In genomic region chr6:115471956-115472355, GRCm38 (mm10) we compare ENCODE assay signal across 19 mouse cellular contexts.
DNase-seq lines count a peak whose midpoint lies in the region; ATAC-seq and TF ChIP-seq lines count a peak whose summit lies in the region.
"Had no signal": no experiment of that assay in that cellular context is flagged by ENCODE, and none has a peak within 500 bp of the region (broad histone marks: within the 10 kb centered on the region; RNA-seq: fewer than 3 reads in every experiment).

No protein-coding gene starts in this region.

- no peaks in the 10 kb centered on the region for H3K27me3 ChIP-seq in kidney, postnatal 0 days (ENCODE audit: insufficient read depth, low read length)
- no peaks in the 10 kb centered on the region for H3K27me3 ChIP-seq in lung, embryonic 14.5 days (ENCODE audit: insufficient read depth, low read length)
- H3K27me3 ChIP-seq: forebrain, embryonic 13.5 days; hindbrain, embryonic 13.5 days had no signal

- no peak for TF ChIP-seq POLR2A in lung, adult 2 months (IDR thresholded peaks at IDR 0.05; ENCODE audit: borderline replicate concordance, extremely low read depth, low read depth, low read length)
- TF ChIP-seq POLR2A in brain, embryonic 14.5 days (IDR thresholded peaks at IDR 0.05; ENCODE audit: borderline replicate concordance, extremely low read depth, insufficient read depth, insufficient read length, poor library complexity, severe bottlenecking), result no peak

- no peak overlapping the region for H3K4me3 ChIP-seq in kidney, postnatal 0 days (replicated peaks; ENCODE audit: low read depth, low read length)
- no peak overlapping the region for H3K4me3 ChIP-seq in lung, embryonic 14.5 days (ENCODE audit: low read depth, low read length)
- H3K4me3 ChIP-seq in lung, adult 2 months (replicated peaks; ENCODE audit: extremely low read depth, low read depth, low read length), result no peak overlapping the region
- H3K4me3 ChIP-seq: forebrain, embryonic 10.5 days; forebrain, embryonic 13.5 days; gastrocnemius, adult 2 months; hindbrain, embryonic 13.5 days had no signal

- H3K36me3 ChIP-seq in kidney, postnatal 0 days (ENCODE audit: insufficient read depth, low read length), result no peaks in the 10 kb centered on the region
- H3K36me3 ChIP-seq in lung, embryonic 14.5 days (ENCODE audit: insufficient read depth), result no peaks in the 10 kb centered on the region
- H3K36me3 ChIP-seq: forebrain, embryonic 10.5 days; hindbrain, embryonic 13.5 days had no signal

- DNase-seq in kidney, postnatal 0 days (ENCODE audit: low spot score), result peak; percentile 35
- no peak for DNase-seq in kidney, adult 8-10 months
- peak; percentile 52 for DNase-seq in lung, embryonic 14.5 days
- DNase-seq in lung, adult 2 months, result no peak
- DNase-seq in brain, embryonic 14.5 days (ENCODE audit: low read depth), result peak; percentile 27
- no peak for DNase-seq in right cerebral cortex, postnatal 10 days (ENCODE audit: low spot score in 2 of 2)
- DNase-seq: adrenal gland, adult 2 months; adrenal gland, postnatal 14 days; cerebellum, adult 18-20 months; cerebellum, adult 9-10 months; cerebellum, postnatal 14 days; gastrocnemius, adult 2 months; gastrocnemius, postnatal 14 days had no signal

- no peak overlapping the region for H3K27ac ChIP-seq in kidney, postnatal 0 days
- H3K27ac ChIP-seq in lung, embryonic 14.5 days (ENCODE audit: low read depth), result no peak overlapping the region
- H3K27ac ChIP-seq: forebrain, embryonic 10.5 days; forebrain, embryonic 13.5 days; gastrocnemius, adult 2 months; hindbrain, embryonic 13.5 days had no signal

- H3K4me1 ChIP-seq in kidney, postnatal 0 days (replicated peaks; ENCODE audit: insufficient read depth, low read length), result no peaks in the 10 kb centered on the region; the same call in 1 of the 2 replicates
- H3K4me1 ChIP-seq in lung, embryonic 14.5 days (ENCODE audit: insufficient read depth), result no peaks in the 10 kb centered on the region; the same call in 1 of the 2 replicates
- peaks cover 5% of the 10 kb centered on the region for H3K4me1 ChIP-seq in lung, adult 2 months (ENCODE audit: control insufficient read depth, insufficient read depth, low read length)
- H3K4me1 ChIP-seq: hindbrain, embryonic 13.5 days had no signal

- no peak overlapping the region for H3K9ac ChIP-seq in kidney, postnatal 0 days (ENCODE audit: low read depth, low read length)
- H3K9ac ChIP-seq in lung, embryonic 14.5 days, result no peak overlapping the region
- H3K9ac ChIP-seq: forebrain, embryonic 13.5 days; hindbrain, embryonic 13.5 days had no signal

- no peak for ATAC-seq in kidney, postnatal 0 days (replicated peaks; ENCODE audit: low FRiP score, low read depth)
- no peak for ATAC-seq in lung, embryonic 14.5 days (ENCODE audit: insufficient read depth)
- ATAC-seq: CD4-positive, CD25-positive, alpha-beta regulatory T cell, adult 4 months; forebrain, embryonic 13.5 days; hindbrain, embryonic 16.5 days had no signal

- no peaks in the 10 kb centered on the region for H3K9me3 ChIP-seq in kidney, postnatal 0 days (replicated peaks; ENCODE audit: low read length)
- H3K9me3 ChIP-seq in lung, embryonic 14.5 days (ENCODE audit: low read depth, low read length), result no peaks in the 10 kb centered on the region
- H3K9me3 ChIP-seq: forebrain, embryonic 10.5 days; forebrain, embryonic 13.5 days; hindbrain, embryonic 13.5 days had no signal

- TF ChIP-seq CTCF in kidney, postnatal 0 days (IDR thresholded peaks at IDR 0.05; ENCODE audit: low read depth), result no peak
- TF ChIP-seq CTCF in lung, embryonic 14.5 days (IDR thresholded peaks at IDR 0.05; ENCODE audit: low read depth), result no peak
- TF ChIP-seq CTCF in lung, adult 2 months (IDR thresholded peaks at IDR 0.05; ENCODE audit: insufficient read depth, low read length), result no peak
- no peak for TF ChIP-seq CTCF in brain, embryonic 14.5 days (IDR thresholded peaks at IDR 0.05; ENCODE audit: borderline replicate concordance, extremely low read depth, insufficient read depth, insufficient read length)

- no peak overlapping the region for H3K4me2 ChIP-seq in kidney, postnatal 0 days (ENCODE audit: low read length)
- H3K4me2 ChIP-seq in lung, embryonic 14.5 days, result no peak overlapping the region
- H3K4me2 ChIP-seq: forebrain, embryonic 13.5 days; heart, embryonic 11.5 days; hindbrain, embryonic 13.5 days had no signal

Comparison
In these comparisons a context has a peak if more than half of its experiments do, and no peak if none do; other contexts are left out.
1. DNase-seq: peak in kidney, postnatal 0 days (single experiment), lung, embryonic 14.5 days (single experiment) and brain, embryonic 14.5 days (single experiment); none in kidney, adult 8-10 months (0 of 2), lung, adult 2 months (single experiment) and right cerebral cortex, postnatal 10 days (0 of 2).